In the genomic region with DNA sequence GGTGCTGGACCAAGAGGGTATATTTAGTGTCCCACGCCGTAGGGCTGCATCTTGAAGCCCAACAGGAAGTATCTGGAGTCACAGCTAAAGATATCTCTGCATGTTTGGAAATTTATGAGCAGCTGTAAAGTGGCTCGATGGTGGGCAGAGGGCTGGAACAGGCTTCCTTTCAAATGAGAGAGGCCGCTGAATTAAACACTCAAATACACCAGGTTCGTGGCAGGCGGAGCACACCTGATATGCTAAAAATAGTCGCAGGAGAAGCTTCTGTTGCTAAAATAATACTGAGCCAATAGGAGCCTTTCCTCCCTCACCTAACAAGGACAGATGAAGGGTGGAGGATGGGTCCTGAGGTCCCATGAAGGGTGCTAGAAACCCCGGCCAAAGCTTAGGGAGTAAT, we compare ENCODE assay signal across 8 mouse cellular contexts.
DNase-seq lines count a peak whose midpoint lies in the region; ATAC-seq lines count a peak whose summit lies in the region.

No protein-coding gene starts in this region.

- H3K4me3 ChIP-seq in forebrain, embryonic 10.5 days = no peak overlapping the region
- H3K4me3 ChIP-seq in forebrain, embryonic 14.5 days (ENCODE audit: low read depth, low read length) = no peak overlapping the region
- no peak overlapping the region for H3K4me3 ChIP-seq in lung, embryonic 15.5 days
- no peak overlapping the region for H3K4me3 ChIP-seq in hindbrain, embryonic 15.5 days
- no peak overlapping the region for H3K4me3 ChIP-seq in midbrain, embryonic 15.5 days

- peaks cover 29% of the 10 kb centered on the region for H3K4me1 ChIP-seq in forebrain, embryonic 10.5 days
- peaks cover 8% of the 10 kb centered on the region; the same call in 1 of the 2 replicates for H3K4me1 ChIP-seq in forebrain, embryonic 14.5 days (ENCODE audit: control insufficient read depth, insufficient read depth, low read length)
- peaks cover 45% of the 10 kb centered on the region for H3K4me1 ChIP-seq in lung, embryonic 15.5 days
- H3K4me1 ChIP-seq in hindbrain, embryonic 15.5 days (replicated peaks) = peaks cover 35% of the 10 kb centered on the region
- H3K4me1 ChIP-seq in midbrain, embryonic 15.5 days = peaks cover 40% of the 10 kb centered on the region

- H3K36me3 ChIP-seq in forebrain, embryonic 10.5 days (replicated peaks) = no peaks in the 10 kb centered on the region
- H3K36me3 ChIP-seq in forebrain, embryonic 14.5 days (ENCODE audit: control insufficient read depth, insufficient read depth, low read length) = no peaks in the 10 kb centered on the region
- H3K36me3 ChIP-seq in lung, embryonic 15.5 days = no peaks in the 10 kb centered on the region
- H3K36me3 ChIP-seq in hindbrain, embryonic 15.5 days = no peaks in the 10 kb centered on the region
- H3K36me3 ChIP-seq in midbrain, embryonic 15.5 days (replicated peaks) = no peaks in the 10 kb centered on the region

- H3K27me3 ChIP-seq in forebrain, embryonic 10.5 days (ENCODE audit: poor library complexity, severe bottlenecking) = no peaks in the 10 kb centered on the region
- no peaks in the 10 kb centered on the region for H3K27me3 ChIP-seq in forebrain, embryonic 14.5 days (replicated peaks; ENCODE audit: control insufficient read depth, insufficient read depth, low read length)
- H3K27me3 ChIP-seq in lung, embryonic 15.5 days = no peaks in the 10 kb centered on the region
- no peaks in the 10 kb centered on the region for H3K27me3 ChIP-seq in hindbrain, embryonic 15.5 days
- H3K27me3 ChIP-seq in midbrain, embryonic 15.5 days (replicated peaks) = no peaks in the 10 kb centered on the region

- DNase-seq in forebrain, embryonic 10.5 days (ENCODE audit: extremely low spot score, low spot score) = no peak
- DNase-seq in forebrain, embryonic 14.5 days (ENCODE audit: low spot score) = no peak
- no peak for DNase-seq in lung, adult 18-20 months
- no peak for DNase-seq in spleen, postnatal 36 days (ENCODE audit: low spot score in 2 of 2)

- ATAC-seq in forebrain, embryonic 14.5 days = no peak
- ATAC-seq in lung, embryonic 15.5 days (ENCODE audit: borderline replicate concordance, extremely low read depth, low FRiP score, low TSS enrichment) = peak; percentile 53; the same call in 1 of the 2 replicates
- ATAC-seq in hindbrain, embryonic 15.5 days (ENCODE audit: low FRiP score, low read depth) = no peak
- ATAC-seq in midbrain, embryonic 15.5 days (replicated peaks) = no peak
- ATAC-seq in activated CD4-positive, CD25-positive, alpha-beta regulatory T cell, adult 4 months = no peak

- 85% methylated on average over 8 of the region's 8 CpGs for WGBS in forebrain, embryonic 10.5 days
- WGBS in forebrain, embryonic 14.5 days = 75% methylated on average over 8 of the region's 8 CpGs
- WGBS in lung, embryonic 15.5 days = 19% methylated on average over 8 of the region's 8 CpGs
- 64% methylated on average over 8 of the region's 8 CpGs for WGBS in hindbrain, embryonic 15.5 days
- 72% methylated on average over 8 of the region's 8 CpGs for WGBS in midbrain, embryonic 15.5 days

- no peak overlapping the region; the same call in 1 of the 2 replicates for H3K9ac ChIP-seq in forebrain, embryonic 14.5 days (ENCODE audit: low read length)
- H3K9ac ChIP-seq in lung, embryonic 15.5 days = no peak overlapping the region
- H3K9ac ChIP-seq in hindbrain, embryonic 15.5 days = no peak overlapping the region
- no peak overlapping the region for H3K9ac ChIP-seq in midbrain, embryonic 15.5 days

- peak overlapping the region; percentile 65 for H3K27ac ChIP-seq in forebrain, embryonic 10.5 days
- H3K27ac ChIP-seq in forebrain, embryonic 14.5 days (ENCODE audit: low read depth, low read length) = no peak overlapping the region
- H3K27ac ChIP-seq in lung, embryonic 15.5 days = peak overlapping the region; percentile 73
- peak overlapping the region; percentile 30; the same call in 1 of the 2 replicates for H3K27ac ChIP-seq in hindbrain, embryonic 15.5 days (replicated peaks)
- peak overlapping the region; percentile 20; the same call in 1 of the 2 replicates for H3K27ac ChIP-seq in midbrain, embryonic 15.5 days

- H3K9me3 ChIP-seq in forebrain, embryonic 10.5 days = no peaks in the 10 kb centered on the region
- no peaks in the 10 kb centered on the region for H3K9me3 ChIP-seq in forebrain, embryonic 14.5 days (replicated peaks; ENCODE audit: control insufficient read depth, low read length)
- no peaks in the 10 kb centered on the region for H3K9me3 ChIP-seq in lung, embryonic 15.5 days
- no peaks in the 10 kb centered on the region for H3K9me3 ChIP-seq in hindbrain, embryonic 15.5 days
- no peaks in the 10 kb centered on the region for H3K9me3 ChIP-seq in midbrain, embryonic 15.5 days

- H3K4me2 ChIP-seq in forebrain, embryonic 14.5 days (ENCODE audit: low read length) = no peak overlapping the region
- peak overlapping the region; percentile 25; the same call in 1 of the 2 replicates for H3K4me2 ChIP-seq in lung, embryonic 15.5 days
- no peak overlapping the region for H3K4me2 ChIP-seq in hindbrain, embryonic 15.5 days
- no peak overlapping the region for H3K4me2 ChIP-seq in midbrain, embryonic 15.5 days
